Mouse (Mus musculus) liver, embryonic 14.5 days (tissue): ENCODE measurements around the gene Rhox7a.
"Not testable (repeated sequence)": the region's sequence is repeated elsewhere in the genome, so short reads cannot be mapped to it uniquely, and the experiment has no call there.

Experiments used
- CTCF ChIP-seq: IDR thresholded peaks from 2 replicates; pipeline ENCODE4 v1.5.1; 2016; ENCODE audit warnings: antibody characterized with exemption, low read depth, control low read depth
- EP300 ChIP-seq: IDR thresholded peaks from 2 replicates; pipeline ENCODE4 v1.6.1; 2016; ENCODE audit warnings: antibody characterized with exemption, low read depth

- not testable (repeated sequence) for TF ChIP-seq CTCF, EP300
Observed at GRCm38 (mm10) chrX:37831386-37831785, at the start of gene Rhox7a.
